Mouse (Mus musculus) heart, embryonic 11.5 days (tissue): ENCODE results near the gene Vdac2. TPM values are rescaled to one million over a fixed set of nuclear protein-coding genes. Genes with fewer than 3 reads are reported as not detected.

Experiments used
- ATAC-seq: fragments of 200-750 bp; cut with Nextera tagmentation; replicated peaks from 2 replicates; pipeline ENCODE4 v1.8.0; 2017; ENCODE audit warnings: moderate library complexity; ENCODE audit not compliant: insufficient number of reproducible peaks, low FRiP score, low TSS enrichment
- H3K27ac ChIP-seq: fragments of 300-500 bp; sonication (generic); 2 replicates; pipeline ENCODE4 v1.5.1; 2014; ENCODE audit warnings: mild to moderate bottlenecking, low read depth, low read length
- H3K27me3 ChIP-seq: fragments of 300-500 bp; sonication (generic); 2 replicates; pipeline ENCODE4 v1.6.1; 2014; ENCODE audit warnings: mild to moderate bottlenecking, low read length, mixed read lengths; ENCODE audit not compliant: control insufficient read depth, insufficient read depth
- H3K36me3 ChIP-seq: fragments of 300-500 bp; sonication (generic); 2 replicates; pipeline ENCODE4 v1.6.1; 2014; ENCODE audit warnings: mild to moderate bottlenecking, low read length, moderate library complexity, mixed read lengths; ENCODE audit not compliant: control insufficient read depth, insufficient read depth
- H3K4me1 ChIP-seq: fragments of 300-500 bp; sonication (generic); 2 replicates; pipeline ENCODE4 v1.6.1; 2014; ENCODE audit warnings: low read length; ENCODE audit not compliant: control insufficient read depth, insufficient read depth
- H3K4me2 ChIP-seq: fragments of 300-500 bp; sonication (generic); 2 replicates; pipeline ENCODE4 v1.6.1; 2014; ENCODE audit warnings: mild to moderate bottlenecking, moderate library complexity
- H3K4me3 ChIP-seq: fragments of 300-500 bp; sonication (generic); 2 replicates; pipeline ENCODE4 v1.5.1; 2014; ENCODE audit warnings: low read depth, low read length
- H3K9ac ChIP-seq: fragments of 300-500 bp; sonication (generic); 2 replicates; pipeline ENCODE4 v1.6.1; 2014; ENCODE audit warnings: mild to moderate bottlenecking, low read depth, low read length, moderate library complexity
- H3K9me3 ChIP-seq: fragments of 300-500 bp; sonication (generic); replicated peaks from 2 replicates; pipeline ENCODE4 v1.6.1; 2016; ENCODE audit warnings: low read length; ENCODE audit not compliant: control insufficient read depth
- WGBS: fragments of 180-500 bp; shearing (Covaris S2); extraction: QIAGEN DNeasy Blood & Tissue Kit; methylation state at CpG from one replicate; pipeline ENCODE4 v1.1.7; 2014; ENCODE audit not compliant: insufficient replicate concordance; 5-methylcytosine and 5-hydroxymethylcytosine counted together
- polyA plus RNA-seq: library from polyadenylated mRNA; unstranded; fragments of >200 nt; fragmentation: Nextera tagmentation; extraction: Ambion mirVana; gene quantifications from 2 replicates; pipeline ENCODE4 v1.2.1, GENCODE M21; 2014

Vdac2 gene
- polyA plus RNA-seq, 1 experiment from 2014 or later = 434 TPM

DNA sequence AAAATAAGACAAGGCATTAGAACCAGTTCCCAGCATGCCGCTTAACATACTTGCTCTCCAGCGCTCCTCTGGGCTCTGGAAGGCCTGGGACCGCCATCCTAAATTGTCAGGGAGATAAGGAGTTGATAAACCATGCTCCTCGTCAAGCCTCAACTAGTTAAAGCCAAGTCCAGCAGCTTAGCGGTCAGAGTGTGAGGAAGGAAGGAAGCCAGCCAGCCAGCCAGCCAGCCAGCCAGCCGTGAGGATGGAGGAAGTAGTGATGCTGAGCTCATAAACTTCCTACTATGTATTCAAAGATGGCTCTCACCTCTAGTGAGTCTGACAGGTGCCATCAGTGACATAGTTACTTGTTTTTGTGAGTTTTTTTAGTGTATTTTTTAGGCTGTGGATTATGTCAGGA is 18.2 kb downstream of the Vdac2 start:
- H3K36me3 ChIP-seq = peaks cover 68% of the 10 kb centered on the region
- no peaks in the 10 kb centered on the region for H3K27me3 ChIP-seq
- no peak overlapping the region for H3K4me2 ChIP-seq
- H3K27ac ChIP-seq = 0 out of 2 replicates have a peak overlapping the region, but pooled peaks have one; percentile 41
- ATAC-seq = no peak
- H3K4me1 ChIP-seq = peaks cover 35% of the 10 kb centered on the region
- 32% methylated on average over 6 of the region's 6 CpGs for WGBS
- no peak overlapping the region for H3K9ac ChIP-seq
- H3K9me3 ChIP-seq = no peaks in the 10 kb centered on the region
- H3K4me3 ChIP-seq = no peak overlapping the region

DNA sequence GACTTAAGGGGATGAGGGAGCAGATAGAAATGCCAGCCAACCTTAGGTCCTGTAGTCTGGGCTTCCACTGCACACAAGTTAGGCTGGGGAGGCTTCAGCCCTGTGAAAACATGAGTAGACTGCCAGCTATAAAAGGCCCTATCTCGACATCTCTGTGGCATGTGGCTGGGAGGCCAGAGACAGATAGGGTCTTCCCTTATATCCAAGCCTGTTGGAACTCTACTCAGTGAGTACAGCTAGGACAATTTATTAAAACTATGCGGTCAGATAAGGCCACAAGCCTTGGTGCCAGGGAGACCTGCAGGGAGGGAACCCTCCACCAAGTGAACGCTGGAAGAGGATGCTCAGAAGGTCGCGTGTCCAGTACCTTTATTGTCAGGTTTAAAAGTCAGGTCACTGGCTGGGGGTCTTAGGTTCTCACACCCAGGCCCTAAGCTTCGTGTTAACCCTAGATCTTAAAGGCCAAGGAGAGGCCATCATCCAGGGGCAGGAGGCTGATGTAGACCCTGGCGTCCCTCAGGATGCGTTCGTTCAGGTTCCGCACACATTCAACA is 21.9 kb downstream of the Vdac2 start:
- 12% methylated on average over 10 of the region's 10 CpGs for WGBS
- H3K4me2 ChIP-seq = peak overlapping the region; percentile 100
- H3K4me3 ChIP-seq = peak overlapping the region; percentile 74
- H3K9me3 ChIP-seq = no peaks in the 10 kb centered on the region
- H3K9ac ChIP-seq = peak overlapping the region; percentile 85; the same call in 1 of the 2 replicates
- no peak overlapping the region for H3K27ac ChIP-seq
- peaks cover 46% of the 10 kb centered on the region for H3K4me1 ChIP-seq
- H3K27me3 ChIP-seq = no peaks in the 10 kb centered on the region
- no peak for ATAC-seq
- peaks cover 41% of the 10 kb centered on the region for H3K36me3 ChIP-seq

DNA sequence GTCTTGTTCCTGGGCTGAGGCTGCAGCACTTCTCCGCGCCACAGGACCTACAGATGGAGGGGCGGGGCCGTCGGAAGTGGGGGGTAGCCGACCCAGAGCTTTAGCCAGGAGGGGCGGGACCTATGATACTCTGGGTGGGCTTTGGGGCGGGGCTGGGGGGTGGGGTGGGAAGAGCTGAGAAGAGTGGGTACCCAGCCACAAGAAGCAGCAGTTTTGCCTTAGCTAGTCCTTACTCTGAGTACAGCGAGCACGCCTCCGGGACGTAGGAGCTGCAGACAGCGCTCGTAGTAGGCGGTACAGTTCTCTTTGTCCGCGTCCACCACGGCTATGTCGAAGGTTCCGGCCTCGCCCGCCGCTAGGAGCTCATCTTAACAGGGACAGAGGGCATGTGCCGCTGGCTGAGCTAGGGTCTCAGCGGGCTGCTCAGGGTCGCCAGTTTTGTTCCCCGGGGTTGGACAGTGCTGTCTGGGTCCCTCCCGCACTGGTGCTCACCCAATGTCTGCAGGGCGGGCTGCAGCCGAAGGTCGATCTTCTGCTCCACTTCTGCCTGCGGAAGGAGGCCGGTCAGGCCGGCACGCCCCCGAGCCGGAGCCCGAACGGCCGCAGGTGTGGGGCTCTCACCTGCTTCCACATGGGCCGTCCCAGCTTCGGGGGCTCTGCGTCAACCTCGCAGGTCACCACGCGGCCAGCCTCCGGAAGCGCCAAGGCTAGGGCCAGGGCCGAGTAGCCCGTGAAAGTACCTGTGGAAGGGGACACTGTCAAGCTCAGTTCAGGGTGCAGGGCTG is 22.5 kb downstream of the Vdac2 start:
- H3K4me3 ChIP-seq = peak overlapping the region; percentile 74
- under 1% methylated on average over 50 of the region's 50 CpGs for WGBS
- H3K4me1 ChIP-seq = peaks cover 43% of the 10 kb centered on the region
- H3K9ac ChIP-seq = peak overlapping the region; percentile 85
- 0 out of 2 replicates have a peak, but pooled peaks have one; percentile 12 for ATAC-seq
- H3K4me2 ChIP-seq = peak overlapping the region; percentile 100
- no peaks in the 10 kb centered on the region for H3K27me3 ChIP-seq
- peaks cover 36% of the 10 kb centered on the region for H3K36me3 ChIP-seq
- peak overlapping the region; percentile 86 for H3K27ac ChIP-seq
- H3K9me3 ChIP-seq = no peaks in the 10 kb centered on the region

DNA sequence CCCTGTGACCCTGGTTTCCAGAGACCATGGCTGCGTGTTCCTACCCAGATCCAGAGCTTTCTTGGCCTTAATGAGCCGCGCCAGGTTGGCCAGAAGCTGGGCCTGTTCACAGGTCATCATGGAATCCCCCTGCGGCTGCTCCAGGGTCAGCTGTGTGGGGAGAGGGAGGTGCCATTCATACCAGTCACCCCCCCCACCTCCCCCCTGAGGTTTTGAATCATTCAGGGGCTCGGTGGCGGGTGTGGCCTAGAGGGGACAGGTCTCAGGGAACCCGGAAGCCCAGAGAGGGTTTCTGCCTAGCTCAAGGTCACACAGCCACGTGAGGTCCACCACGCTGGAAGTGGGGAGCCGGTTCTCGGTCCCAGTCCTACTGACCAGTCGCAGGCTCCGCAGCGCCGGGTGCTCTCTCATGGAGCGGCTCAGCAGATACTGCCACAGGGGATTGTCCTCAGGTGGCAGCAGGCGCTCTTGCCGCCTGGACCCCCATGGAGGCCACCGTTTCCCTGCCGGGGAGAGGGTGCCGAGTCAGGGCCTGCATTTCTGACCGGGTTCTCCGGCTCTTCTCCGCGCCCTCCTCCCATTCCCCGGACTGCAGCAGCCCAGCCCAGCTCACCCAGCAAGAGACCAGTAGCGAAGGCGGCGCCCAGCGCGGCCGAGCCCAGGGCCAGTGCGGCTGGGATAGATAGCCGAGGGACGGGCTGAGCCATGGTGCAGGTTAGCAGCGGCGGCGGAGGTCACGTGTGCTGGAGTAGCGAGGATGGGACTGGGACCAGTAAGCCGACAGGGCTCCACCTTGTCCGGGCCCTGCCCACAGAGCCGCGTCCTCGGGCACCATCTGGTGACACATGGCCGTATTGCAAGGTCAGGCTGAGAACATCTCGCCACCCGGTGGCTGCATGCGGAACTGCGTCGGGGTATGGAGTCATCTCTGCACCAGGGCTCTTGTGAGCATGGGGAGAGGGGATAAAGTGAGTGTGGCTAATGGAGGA is 23.4 kb downstream of the Vdac2 start, which contains the start of gene Comtd1:
Gene Comtd1, minus strand, starts transcription at position 812 of the 989 bp plus-strand sequence.
- Histone ChIP-seq H3K4me1 (peaks cover 38% of the 10 kb centered on the region), H3K27me3 (no peaks in the 10 kb centered on the region), H3K36me3 (peaks cover 27% of the 10 kb centered on the region), H3K9ac (peak within 1 kb of the TSS; percentile 85), H3K4me3 (peak within 1 kb of the TSS; percentile 74), H3K27ac (peak within 1 kb of the TSS; percentile 86), H3K9me3 (no peaks in the 10 kb centered on the region), H3K4me2 (peak within 1 kb of the TSS; percentile 100)
- WGBS = under 1% methylated on average over 51 of the region's 51 CpGs
- ATAC-seq = peak; percentile 89

DNA sequence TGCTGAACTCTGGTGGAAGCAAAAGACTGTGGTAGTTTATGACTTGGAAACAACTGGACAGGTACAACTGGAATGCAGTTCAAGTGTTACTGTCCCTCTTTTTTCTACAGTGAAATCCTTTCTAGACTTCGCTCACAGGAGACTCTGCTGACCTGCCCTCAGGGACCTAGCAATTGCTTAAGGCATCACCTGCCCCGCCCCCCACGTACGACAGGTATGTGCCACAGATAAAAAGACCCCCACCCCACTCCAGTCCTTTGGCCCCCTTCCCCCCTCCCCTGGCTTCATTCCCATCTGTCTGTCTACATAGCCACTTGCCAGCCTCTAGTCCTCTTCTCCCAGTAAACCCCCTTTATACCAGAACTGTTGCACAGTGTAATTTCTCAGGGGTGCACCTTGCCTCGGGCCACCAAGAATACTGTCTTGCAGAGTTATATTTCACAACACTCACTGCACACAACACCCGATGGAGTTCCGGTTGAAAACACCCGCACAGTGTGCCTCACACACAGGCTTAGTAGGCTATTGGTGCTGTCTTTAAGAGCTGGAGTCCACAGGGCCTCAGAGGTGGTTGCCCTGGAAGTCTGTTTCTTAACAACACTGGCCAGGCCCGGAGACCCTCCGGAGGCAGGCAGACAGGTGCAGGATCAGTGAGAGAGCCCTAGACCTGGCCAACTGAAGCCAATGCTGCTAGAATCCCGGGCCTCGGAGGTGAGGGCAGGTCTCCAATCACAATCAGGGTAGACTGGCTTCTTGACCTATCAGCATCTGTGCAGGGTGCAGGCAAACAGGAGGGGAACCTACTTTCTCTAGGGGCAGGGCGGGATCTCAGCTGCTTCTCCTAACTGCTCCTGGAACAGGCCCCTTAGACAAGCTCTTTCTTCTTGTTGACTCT is 24.7 kb downstream of the Vdac2 start:
- WGBS = 74% methylated on average over 13 of the region's 13 CpGs
- H3K27ac ChIP-seq = peak overlapping the region; percentile 65; the same call in 1 of the 2 replicates
- peak overlapping the region; percentile 7; the same call in 1 of the 2 replicates for H3K4me2 ChIP-seq
- no peak for ATAC-seq
- peaks cover 17% of the 10 kb centered on the region for H3K36me3 ChIP-seq
- H3K4me3 ChIP-seq = no peak overlapping the region
- H3K9ac ChIP-seq = 0 out of 2 replicates have a peak overlapping the region, but pooled peaks have one; percentile 8
- no peaks in the 10 kb centered on the region for H3K27me3 ChIP-seq
- H3K4me1 ChIP-seq = peaks cover 48% of the 10 kb centered on the region
- no peaks in the 10 kb centered on the region for H3K9me3 ChIP-seq

DNA sequence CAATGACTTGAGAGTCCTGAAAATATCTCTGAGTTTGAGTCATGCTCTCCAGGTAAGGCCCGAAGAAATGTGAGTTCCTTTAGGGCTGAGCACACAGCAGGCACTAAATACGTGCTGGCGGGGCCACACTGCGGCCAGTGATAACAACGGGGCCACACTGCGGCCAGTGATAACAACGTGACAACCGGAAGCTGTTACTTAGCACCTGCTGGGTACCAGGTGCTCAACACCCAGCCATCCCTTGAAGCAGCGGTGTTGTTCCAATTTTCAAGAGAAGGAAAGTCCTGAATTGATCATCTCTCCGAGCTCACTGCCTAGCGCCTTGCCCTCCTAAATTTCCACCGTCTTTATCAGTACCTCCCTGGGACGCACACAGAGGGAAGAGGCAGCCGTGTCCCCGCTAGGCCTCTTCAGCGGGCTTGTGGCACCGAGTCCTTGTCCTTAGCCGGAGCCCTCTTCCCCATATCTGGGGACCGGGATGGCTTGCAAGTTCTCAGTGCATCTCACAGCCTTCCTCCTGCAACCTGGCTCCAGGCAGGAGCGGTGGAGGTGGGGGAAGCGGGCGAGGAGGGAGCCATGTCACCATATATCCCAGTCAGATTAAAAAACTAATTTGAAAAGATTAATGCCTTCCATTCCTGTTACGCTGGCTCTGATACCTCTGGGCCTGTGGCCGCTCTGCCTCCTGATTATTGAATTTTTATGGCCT is 25.5 kb downstream of the Vdac2 start:
- no peak; the same call in 1 of the 2 replicates for ATAC-seq
- peak overlapping the region; percentile 29; the same call in 1 of the 2 replicates for H3K9ac ChIP-seq

DNA sequence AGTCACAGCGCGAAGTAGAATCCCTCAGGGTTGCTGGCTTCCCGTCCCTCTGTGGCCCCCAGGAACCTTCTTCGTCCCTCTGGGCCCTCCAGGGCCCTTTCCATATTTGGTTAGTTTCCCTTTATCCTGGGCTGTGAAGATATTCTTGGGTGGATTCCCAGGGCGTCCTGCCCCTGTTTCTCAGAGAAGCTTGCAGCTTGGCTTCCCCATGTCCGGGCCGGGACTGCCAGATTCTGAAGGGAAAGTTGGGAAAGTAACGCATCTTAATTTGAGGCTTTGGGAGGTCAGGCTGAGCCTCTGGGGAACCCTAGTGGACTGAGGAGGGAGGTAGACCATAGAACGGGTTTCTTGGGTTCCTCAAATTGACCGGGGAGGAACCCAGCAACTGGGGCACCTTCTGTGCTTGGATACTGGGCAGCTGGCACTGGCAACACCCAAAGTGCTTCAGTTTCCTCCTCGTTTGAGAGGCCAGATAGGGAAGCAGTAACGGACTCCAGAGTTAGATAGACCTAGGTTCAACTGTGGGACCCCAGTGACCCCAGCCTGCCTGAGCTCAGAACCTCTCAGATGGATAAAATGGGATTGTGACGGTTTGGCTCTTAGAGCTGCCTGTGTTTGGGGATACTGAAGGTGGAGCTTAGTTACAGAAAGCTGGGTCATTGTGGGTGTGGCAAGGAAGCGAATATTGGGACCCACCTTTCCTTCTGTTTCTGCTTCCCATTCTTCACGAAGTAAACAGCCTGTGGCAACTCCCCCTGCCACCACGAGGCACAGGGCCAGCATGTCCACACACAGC is 27.2 kb downstream of the Vdac2 start:
- ATAC-seq = no peak
- Histone ChIP-seq H3K4me1 (peaks cover 38% of the 10 kb centered on the region), H3K36me3 (no peaks in the 10 kb centered on the region), H3K4me3 (no peak overlapping the region), H3K9me3 (no peaks in the 10 kb centered on the region), H3K27me3 (no peaks in the 10 kb centered on the region), H3K9ac (no peak overlapping the region), H3K27ac (no peak overlapping the region), H3K4me2 (no peak overlapping the region)
- WGBS = 71% methylated on average over 16 of the region's 16 CpGs

More for the DNA sequence above, 25.5 kb downstream of the Vdac2 start:
- Histone ChIP-seq H3K9me3 (no peaks in the 10 kb centered on the region), H3K4me2 (peak overlapping the region; percentile 17; the same call in 1 of the 2 replicates), H3K4me3 (no peak overlapping the region), H3K27me3 (no peaks in the 10 kb centered on the region), H3K4me1 (peaks cover 48% of the 10 kb centered on the region), H3K27ac (peak overlapping the region; percentile 67), H3K36me3 (peaks cover 11% of the 10 kb centered on the region)
- 41% methylated on average over 24 of the region's 24 CpGs for WGBS
